Mouse (Mus musculus): ENCODE measurements around the gene Slc6a14.

DNA sequence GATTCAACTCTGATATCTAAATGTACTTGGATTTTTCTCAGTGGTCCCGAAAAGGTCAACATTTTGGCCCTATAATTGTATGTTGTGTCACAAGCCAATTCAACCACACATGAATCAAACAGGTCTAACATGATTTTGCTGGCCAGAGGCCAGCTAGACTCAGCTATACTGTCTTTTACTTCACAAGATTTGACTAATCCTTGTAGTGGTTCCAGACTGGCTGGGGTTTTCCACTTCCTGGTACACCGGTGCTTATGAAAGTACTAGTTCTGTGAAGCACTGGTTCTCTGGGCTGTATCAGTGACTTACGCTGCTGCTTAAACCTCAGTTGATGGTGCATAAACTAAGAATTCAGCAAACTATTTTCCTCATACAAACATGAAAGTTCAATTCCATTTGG, 19.0 kb upstream of the Slc6a14 start:
- TF ChIP-seq POLR2A (IDR thresholded peaks at IDR 0.05; ENCODE audit: insufficient read depth, low read depth, low read length) (no peak), CTCF (IDR thresholded peaks at IDR 0.05) (no peak), EP300 (IDR thresholded peaks at IDR 0.05; ENCODE audit: insufficient read depth, low read depth, low read length) (no peak)

All from heart, adult 2 months (tissue).